Mouse (Mus musculus): Measurements from ENCODE around the gene Gpr137. TPM values are rescaled to one million over a fixed set of nuclear protein-coding genes. Genes with fewer than 3 reads are reported as not detected.

Gpr137 gene
- polyA plus RNA-seq, 1 experiment from 2014 or later: 33.1 TPM

DNA sequence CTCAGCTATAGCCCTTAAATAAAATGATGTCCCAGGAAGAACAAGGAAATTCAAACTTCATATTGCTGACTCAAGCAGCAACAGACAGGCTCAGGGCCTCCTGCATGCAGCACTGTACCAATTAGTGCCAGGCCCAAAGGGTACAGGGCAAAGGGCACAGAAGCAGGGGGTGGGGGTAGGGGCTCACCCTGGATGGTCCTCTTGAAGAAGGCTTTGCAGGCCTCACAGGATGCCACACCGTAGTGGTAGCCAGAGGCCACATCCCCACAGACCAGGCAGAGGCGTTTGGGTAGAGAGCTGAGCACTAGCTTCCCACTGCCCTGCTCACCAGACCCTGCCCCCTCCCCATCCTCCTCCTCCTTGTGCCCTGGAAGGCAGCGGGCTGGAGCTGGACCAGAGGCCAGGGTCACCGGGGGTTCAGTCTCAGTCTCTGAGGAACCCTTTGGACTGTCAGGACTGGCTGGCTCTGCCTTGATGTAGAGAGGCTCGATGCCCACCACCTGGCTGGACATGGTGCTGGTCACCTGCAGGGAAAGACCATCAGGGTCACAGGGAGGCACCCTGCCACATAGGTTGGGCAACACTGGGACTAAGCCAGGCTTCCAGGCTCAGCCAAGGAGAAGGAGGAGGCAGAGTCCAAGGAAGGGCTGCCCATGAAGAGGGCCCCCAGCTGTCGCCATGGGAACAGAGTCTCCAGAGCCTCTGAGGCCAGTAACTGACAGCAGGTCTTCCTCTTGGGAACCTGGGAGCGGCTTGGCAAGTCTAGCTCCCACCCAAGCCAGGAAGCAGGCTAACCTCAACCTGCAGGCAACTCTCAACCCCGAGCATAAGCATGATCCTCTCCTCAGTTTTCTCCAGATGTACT lies 22.2 kb downstream of the Gpr137 start:
- DNase-seq (ENCODE audit: low spot score) (peak; percentile 65), ATAC-seq (replicated peaks; ENCODE audit: low FRiP score, low read depth) (peak; percentile 31)
- 27% methylated on average over 8 of the region's 8 CpGs for WGBS
- Histone ChIP-seq H3K36me3 (ENCODE audit: insufficient read depth, low read length) (no peaks in the 10 kb centered on the region), H3K4me3 (replicated peaks; ENCODE audit: low read depth, low read length) (peak overlapping the region; percentile 77), H3K9me3 (replicated peaks; ENCODE audit: low read length) (no peaks in the 10 kb centered on the region), H3K9ac (ENCODE audit: low read depth, low read length) (peak overlapping the region; percentile 85), H3K27me3 (ENCODE audit: insufficient read depth, low read length) (peaks cover 3% of the 10 kb centered on the region; the same call in 1 of the 2 replicates), H3K4me2 (ENCODE audit: low read length) (peak overlapping the region; percentile 97), H3K4me1 (replicated peaks; ENCODE audit: insufficient read depth, low read length) (peaks cover 9% of the 10 kb centered on the region), H3K27ac (peak overlapping the region; percentile 92)
- TF ChIP-seq CTCF (IDR thresholded peaks at IDR 0.05; ENCODE audit: low read depth): no peak

GRCm38 (mm10) chr19:6919431-6919830 lies 22.8 kb downstream of the Gpr137 start:
- TF ChIP-seq CTCF (IDR thresholded peaks at IDR 0.05; ENCODE audit: low read depth): no peak
- Histone ChIP-seq H3K9me3 (replicated peaks; ENCODE audit: low read length) (no peaks in the 10 kb centered on the region), H3K27ac (peak overlapping the region; percentile 92), H3K9ac (ENCODE audit: low read depth, low read length) (no peak overlapping the region), H3K36me3 (ENCODE audit: insufficient read depth, low read length) (no peaks in the 10 kb centered on the region), H3K4me1 (replicated peaks; ENCODE audit: insufficient read depth, low read length) (peaks cover 9% of the 10 kb centered on the region), H3K27me3 (ENCODE audit: insufficient read depth, low read length) (no peaks in the 10 kb centered on the region; the same call in 1 of the 2 replicates), H3K4me2 (ENCODE audit: low read length) (no peak overlapping the region), H3K4me3 (replicated peaks; ENCODE audit: low read depth, low read length) (no peak overlapping the region)
- no peak for DNase-seq (ENCODE audit: low spot score)
- no peak for ATAC-seq (replicated peaks; ENCODE audit: low FRiP score, low read depth)

- ATAC-seq (replicated peaks; ENCODE audit: low FRiP score, low read depth) (no peak), DNase-seq (ENCODE audit: low spot score) (no peak)
- no peaks in the 10 kb centered on the region for H3K27me3 ChIP-seq (ENCODE audit: insufficient read depth, low read length)
- no peak overlapping the region for H3K4me2 ChIP-seq (ENCODE audit: low read length)
- TF ChIP-seq CTCF (IDR thresholded peaks at IDR 0.05; ENCODE audit: low read depth): no peak
- H3K27ac ChIP-seq: no peak overlapping the region
- H3K36me3 ChIP-seq (ENCODE audit: insufficient read depth, low read length): peaks cover 3% of the 10 kb centered on the region; the same call in 1 of the 2 replicates
- 93% methylated on average over 4 of the region's 4 CpGs for WGBS
- no peak overlapping the region for H3K4me3 ChIP-seq (replicated peaks; ENCODE audit: low read depth, low read length)
- no peaks in the 10 kb centered on the region for H3K9me3 ChIP-seq (replicated peaks; ENCODE audit: low read length)
- peaks cover 9% of the 10 kb centered on the region for H3K4me1 ChIP-seq (replicated peaks; ENCODE audit: insufficient read depth, low read length)
- H3K9ac ChIP-seq (ENCODE audit: low read depth, low read length): no peak overlapping the region
Measured at GRCm38 (mm10) chr19:6918321-6918720, 24.0 kb downstream of the Gpr137 start.

DNA sequence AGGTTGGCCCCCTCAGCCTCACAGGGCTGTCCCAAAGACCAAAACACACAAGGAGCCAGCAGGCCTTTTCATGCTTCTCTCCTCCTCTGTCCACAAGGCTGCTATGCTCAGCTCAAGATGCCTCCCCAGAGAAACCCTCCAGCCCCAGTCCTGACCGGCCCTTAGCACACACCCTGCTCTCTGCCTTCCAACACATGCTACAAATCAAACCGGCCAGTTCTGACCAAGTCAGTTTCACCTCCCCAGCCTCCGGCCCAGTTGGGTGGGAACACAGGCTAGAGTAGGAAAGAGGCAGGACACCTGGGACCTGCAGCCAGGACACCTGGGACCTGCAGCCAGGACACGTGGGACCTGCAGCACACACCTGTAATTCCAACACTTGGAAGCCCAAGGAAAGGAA lies 25.8 kb downstream of the Gpr137 start:
- no peaks in the 10 kb centered on the region for H3K9me3 ChIP-seq (replicated peaks; ENCODE audit: low read length)
- no peak for DNase-seq (ENCODE audit: low spot score)
- H3K36me3 ChIP-seq (ENCODE audit: insufficient read depth, low read length): peaks cover 21% of the 10 kb centered on the region
- H3K4me1 ChIP-seq (replicated peaks; ENCODE audit: insufficient read depth, low read length): peaks cover 3% of the 10 kb centered on the region; the same call in 1 of the 2 replicates
- no peak overlapping the region for H3K9ac ChIP-seq (ENCODE audit: low read depth, low read length)
- no peak for TF ChIP-seq CTCF (IDR thresholded peaks at IDR 0.05; ENCODE audit: low read depth)
- H3K27ac ChIP-seq: no peak overlapping the region
- WGBS: 57% methylated on average over 4 of the region's 4 CpGs
- no peaks in the 10 kb centered on the region for H3K27me3 ChIP-seq (ENCODE audit: insufficient read depth, low read length)
- no peak overlapping the region for H3K4me3 ChIP-seq (replicated peaks; ENCODE audit: low read depth, low read length)
- no peak overlapping the region for H3K4me2 ChIP-seq (ENCODE audit: low read length)
- ATAC-seq (replicated peaks; ENCODE audit: low FRiP score, low read depth): no peak

DNA sequence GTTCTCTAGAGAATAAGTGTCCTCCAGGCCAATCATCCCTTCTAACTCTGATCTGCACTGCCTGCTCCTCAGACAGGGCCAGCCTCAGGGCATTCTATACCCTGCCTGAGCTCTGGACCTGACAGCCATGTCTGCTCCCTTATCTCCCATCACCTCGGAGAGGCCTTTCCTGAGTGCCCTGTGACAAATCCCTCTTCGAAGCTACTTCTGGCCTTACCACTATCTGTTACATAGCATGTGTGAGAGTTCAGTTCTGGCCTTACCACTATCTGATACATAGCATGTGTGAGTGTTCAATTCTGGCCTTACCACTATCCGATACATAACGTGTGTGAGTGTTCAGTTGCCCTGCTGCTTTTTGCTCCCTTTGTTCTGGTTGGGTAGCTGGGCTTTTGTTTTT lies 27.0 kb downstream of the Gpr137 start:
- Histone ChIP-seq H3K9ac (ENCODE audit: low read depth, low read length) (no peak overlapping the region), H3K27me3 (ENCODE audit: insufficient read depth, low read length) (no peaks in the 10 kb centered on the region), H3K36me3 (ENCODE audit: insufficient read depth, low read length) (peaks cover 24% of the 10 kb centered on the region), H3K4me2 (ENCODE audit: low read length) (no peak overlapping the region), H3K9me3 (replicated peaks; ENCODE audit: low read length) (no peaks in the 10 kb centered on the region), H3K27ac (no peak overlapping the region), H3K4me1 (replicated peaks; ENCODE audit: insufficient read depth, low read length) (peaks cover 6% of the 10 kb centered on the region; the same call in 1 of the 2 replicates), H3K4me3 (replicated peaks; ENCODE audit: low read depth, low read length) (no peak overlapping the region)
- 82% methylated on average over 4 of the region's 4 CpGs for WGBS
- no peak for TF ChIP-seq CTCF (IDR thresholded peaks at IDR 0.05; ENCODE audit: low read depth)
- DNase-seq (ENCODE audit: low spot score) (no peak), ATAC-seq (replicated peaks; ENCODE audit: low FRiP score, low read depth) (no peak)

DNA sequence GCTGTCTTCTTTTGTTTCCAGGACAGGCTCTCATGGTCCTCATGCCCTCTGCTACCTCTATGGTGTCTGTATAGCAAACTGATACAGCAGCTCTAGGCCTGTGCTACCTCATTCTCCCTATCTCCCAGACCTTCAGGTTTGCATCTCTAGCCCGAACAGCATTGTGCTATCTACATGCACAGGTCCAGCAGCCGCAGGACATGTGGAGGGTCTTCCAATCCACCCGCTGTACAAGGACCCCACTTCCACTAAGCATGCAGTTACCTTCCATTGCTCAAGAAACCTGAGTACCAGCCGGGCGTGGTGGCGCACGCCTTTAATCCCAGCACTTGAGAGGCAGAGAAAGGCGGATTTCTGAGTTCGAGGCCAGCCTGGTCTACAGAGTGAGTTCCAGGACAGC lies 27.7 kb downstream of the Gpr137 start:
- ATAC-seq (replicated peaks; ENCODE audit: low FRiP score, low read depth) (no peak), DNase-seq (ENCODE audit: low spot score) (no peak)
- Histone ChIP-seq H3K4me3 (replicated peaks; ENCODE audit: low read depth, low read length) (no peak overlapping the region), H3K9me3 (replicated peaks; ENCODE audit: low read length) (no peaks in the 10 kb centered on the region), H3K27ac (no peak overlapping the region), H3K9ac (ENCODE audit: low read depth, low read length) (no peak overlapping the region), H3K36me3 (ENCODE audit: insufficient read depth, low read length) (peaks cover 24% of the 10 kb centered on the region), H3K4me1 (replicated peaks; ENCODE audit: insufficient read depth, low read length) (peaks cover 6% of the 10 kb centered on the region; the same call in 1 of the 2 replicates), H3K4me2 (ENCODE audit: low read length) (no peak overlapping the region), H3K27me3 (ENCODE audit: insufficient read depth, low read length) (no peaks in the 10 kb centered on the region)
- 89% methylated on average over 9 of the region's 9 CpGs for WGBS
- no peak for TF ChIP-seq CTCF (IDR thresholded peaks at IDR 0.05; ENCODE audit: low read depth)

Measured in kidney, postnatal 0 days (tissue).